Mouse (Mus musculus) forebrain, embryonic 16.5 days (tissue): ENCODE measurements around the gene Khdrbs2. TPM values are rescaled to one million over a fixed set of nuclear protein-coding genes. Genes with fewer than 3 reads are reported as not detected.
"Not testable (repeated sequence)": the region's sequence is repeated elsewhere in the genome, so short reads cannot be mapped to it uniquely, and the experiment has no call there.

Experiments
- ATAC-seq: fragments of 200-750 bp; cut with Nextera tagmentation; 2 replicates; pipeline ENCODE4 v1.8.0; 2017; ENCODE audit warnings: mild to moderate bottlenecking, moderate library complexity
- H3K27ac ChIP-seq: fragments of 300-500 bp; sonication (generic); 2 replicates; pipeline ENCODE4 v1.5.1; 2014; ENCODE audit warnings: low read length, control low read depth
- H3K27me3 ChIP-seq: fragments of 300-500 bp; sonication (generic); replicated peaks from 2 replicates; pipeline ENCODE4 v1.6.1; 2014; ENCODE audit warnings: low read length; ENCODE audit not compliant: control insufficient read depth, insufficient read depth
- H3K36me3 ChIP-seq: fragments of 300-500 bp; sonication (generic); 2 replicates; pipeline ENCODE4 v1.6.1; 2014; ENCODE audit not compliant: control insufficient read depth, insufficient read depth
- H3K4me1 ChIP-seq: fragments of 300-500 bp; sonication (generic); replicated peaks from 2 replicates; pipeline ENCODE4 v1.6.1; 2014; ENCODE audit warnings: low read length; ENCODE audit not compliant: control insufficient read depth, insufficient read depth
- H3K4me2 ChIP-seq: fragments of 300-500 bp; sonication (generic); 2 replicates; pipeline ENCODE4 v1.6.1; 2014; ENCODE audit warnings: mild to moderate bottlenecking, low read length, control low read depth
- H3K4me3 ChIP-seq: fragments of 300-500 bp; sonication (generic); replicated peaks from 2 replicates; pipeline ENCODE4 v1.5.1; 2014; ENCODE audit warnings: mild to moderate bottlenecking, low read length, control low read depth
- H3K9ac ChIP-seq: fragments of 300-500 bp; sonication (generic); replicated peaks from 2 replicates; pipeline ENCODE4 v1.6.1; 2014; ENCODE audit warnings: low read depth, low read length, control low read depth
- H3K9me3 ChIP-seq: fragments of 300-500 bp; sonication (generic); 2 replicates; pipeline ENCODE4 v1.6.1; 2016; ENCODE audit warnings: low read length; ENCODE audit not compliant: control insufficient read depth
- WGBS: fragments of 180-500 bp; shearing (Covaris S2); extraction: QIAGEN DNeasy Blood & Tissue Kit; methylation state at CpG from one replicate; pipeline ENCODE4 v1.1.7; 2014; 5-methylcytosine and 5-hydroxymethylcytosine counted together
- polyA plus RNA-seq: library from polyadenylated mRNA; unstranded; fragments of >200 nt; fragmentation: Nextera tagmentation; extraction: Ambion mirVana; gene quantifications from 2 replicates; pipeline ENCODE4 v1.2.1, GENCODE M21; 2015

Khdrbs2 gene
- polyA plus RNA-seq, 1 experiment from 2014 or later, result 65.7 TPM

GRCm38 (mm10) chr1:32547194-32547593, 374.7 kb downstream of the Khdrbs2 start, which contains the start of gene Gm5415:
Gene Gm5415, minus strand, starts transcription at chr1:32547294.
- H3K9ac ChIP-seq, ATAC-seq, H3K36me3 ChIP-seq, H3K4me1 ChIP-seq, H3K27ac ChIP-seq, H3K27me3 ChIP-seq, H3K9me3 ChIP-seq, H3K4me2 ChIP-seq, H3K4me3 ChIP-seq: not testable (repeated sequence)
- WGBS, result 86% methylated on average over 2 of the region's 7 CpGs

- Histone ChIP-seq H3K4me1 (0 out of 2 replicates have a peak, but pooled peaks cover 5% of the 10 kb centered on the region), H3K4me3 (no peak overlapping the region), H3K36me3 (no peaks in the 10 kb centered on the region), H3K9ac (no peak overlapping the region), H3K27me3 (no peaks in the 10 kb centered on the region), H3K9me3 (no peaks in the 10 kb centered on the region), H3K4me2 (no peak overlapping the region), H3K27ac (no peak overlapping the region)
- WGBS, result 57% methylated on average over 3 of the region's 3 CpGs
- peak; percentile 74 for ATAC-seq
Measured at GRCm38 (mm10) chr1:32553459-32553858, 380.9 kb downstream of the Khdrbs2 start.

GRCm38 (mm10) chr1:32553925-32554324, 381.4 kb downstream of the Khdrbs2 start:
- no peak overlapping the region for H3K4me3 ChIP-seq
- no peak overlapping the region for H3K27ac ChIP-seq
- H3K9me3 ChIP-seq, result no peaks in the 10 kb centered on the region
- WGBS, result 20% methylated on average over 4 of the region's 4 CpGs
- 0 out of 2 replicates have a peak, but pooled peaks cover 5% of the 10 kb centered on the region for H3K4me1 ChIP-seq
- no peaks in the 10 kb centered on the region for H3K27me3 ChIP-seq
- H3K9ac ChIP-seq, result no peak overlapping the region
- peak; percentile 91 for ATAC-seq
- H3K4me2 ChIP-seq, result no peak overlapping the region
- H3K36me3 ChIP-seq, result no peaks in the 10 kb centered on the region

GRCm38 (mm10) chr1:32568901-32569300, 396.4 kb downstream of the Khdrbs2 start:
- Histone ChIP-seq H3K9ac (no peak overlapping the region), H3K4me3 (no peak overlapping the region), H3K9me3 (no peaks in the 10 kb centered on the region), H3K27ac (no peak overlapping the region), H3K4me1 (no peaks in the 10 kb centered on the region), H3K36me3 (no peaks in the 10 kb centered on the region), H3K27me3 (no peaks in the 10 kb centered on the region), H3K4me2 (no peak overlapping the region)
- peak; percentile 68 for ATAC-seq
- 78% methylated on average over 2 of the region's 2 CpGs for WGBS

- H3K36me3 ChIP-seq, result no peaks in the 10 kb centered on the region
- H3K27ac ChIP-seq, result no peak overlapping the region
- H3K4me1 ChIP-seq, result no peaks in the 10 kb centered on the region
- no peak overlapping the region for H3K9ac ChIP-seq
- no peaks in the 10 kb centered on the region for H3K27me3 ChIP-seq
- 18% methylated on average over 1 of the region's 1 CpGs for WGBS
- ATAC-seq, result no peak
- H3K9me3 ChIP-seq, result 0 out of 2 replicates have a peak, but pooled peaks cover 2% of the 10 kb centered on the region
- H3K4me2 ChIP-seq, result no peak overlapping the region
- H3K4me3 ChIP-seq, result no peak overlapping the region
Measured at GRCm38 (mm10) chr1:32626060-32626459, 453.5 kb downstream of the Khdrbs2 start.

- H3K27me3 ChIP-seq, result no peaks in the 10 kb centered on the region
- H3K4me1 ChIP-seq, result peaks cover 12% of the 10 kb centered on the region
- H3K36me3 ChIP-seq, result no peaks in the 10 kb centered on the region
- WGBS, result 52% methylated on average over 5 of the region's 5 CpGs
- no peak overlapping the region for H3K4me3 ChIP-seq
- ATAC-seq, result peak; percentile 84
- 0 out of 2 replicates have a peak, but pooled peaks cover 2% of the 10 kb centered on the region for H3K9me3 ChIP-seq
- H3K27ac ChIP-seq, result peak overlapping the region; percentile 31
- no peak overlapping the region for H3K4me2 ChIP-seq
- H3K9ac ChIP-seq, result no peak overlapping the region
Measured at GRCm38 (mm10) chr1:32632415-32633354, 460.2 kb downstream of the Khdrbs2 start.

- Histone ChIP-seq H3K4me3 (no peak overlapping the region), H3K9me3 (0 out of 2 replicates have a peak, but pooled peaks cover 2% of the 10 kb centered on the region), H3K27me3 (no peaks in the 10 kb centered on the region), H3K36me3 (no peaks in the 10 kb centered on the region), H3K4me2 (no peak overlapping the region), H3K27ac (peak overlapping the region; percentile 31), H3K9ac (no peak overlapping the region), H3K4me1 (peaks cover 12% of the 10 kb centered on the region)
- 86% methylated on average over 4 of the region's 4 CpGs for WGBS
- no peak for ATAC-seq
Measured at GRCm38 (mm10) chr1:32633404-32633803, 460.9 kb downstream of the Khdrbs2 start.

GRCm38 (mm10) chr1:32639118-32639517, 466.6 kb downstream of the Khdrbs2 start:
- Histone ChIP-seq H3K36me3 (no peaks in the 10 kb centered on the region), H3K27me3 (no peaks in the 10 kb centered on the region), H3K4me2 (no peak overlapping the region), H3K27ac (no peak overlapping the region), H3K9ac (no peak overlapping the region), H3K9me3 (no peaks in the 10 kb centered on the region), H3K4me3 (no peak overlapping the region), H3K4me1 (peaks cover 4% of the 10 kb centered on the region; the same call in 1 of the 2 replicates)
- 90% methylated on average over 5 of the region's 5 CpGs for WGBS
- no peak for ATAC-seq

GRCm38 (mm10) chr1:32649647-32650209, 477.2 kb downstream of the Khdrbs2 start:
- 51% methylated on average over 3 of the region's 3 CpGs for WGBS
- no peak overlapping the region for H3K27ac ChIP-seq
- no peak overlapping the region for H3K4me2 ChIP-seq
- H3K9ac ChIP-seq, result no peak overlapping the region
- no peaks in the 10 kb centered on the region for H3K9me3 ChIP-seq
- ATAC-seq, result peak; percentile 84
- no peaks in the 10 kb centered on the region for H3K27me3 ChIP-seq
- no peak overlapping the region for H3K4me3 ChIP-seq
- no peaks in the 10 kb centered on the region for H3K4me1 ChIP-seq
- no peaks in the 10 kb centered on the region for H3K36me3 ChIP-seq
